Mouse (Mus musculus): Measurements from ENCODE around the gene Kng1. TPM values are rescaled to one million over a fixed set of nuclear protein-coding genes. Genes with fewer than 3 reads are reported as not detected.

Kng1 gene
- polyA plus RNA-seq, 1 experiment from 2014 or later, result 0.67 TPM

GRCm38 (mm10) chr16:23117173-23117572, 59.5 kb downstream of the Kng1 start:
- no peaks in the 10 kb centered on the region for H3K9me3 ChIP-seq (replicated peaks; ENCODE audit: control insufficient read depth, low read length)
- WGBS, result 54% methylated on average over 4 of the region's 4 CpGs
- no peaks in the 10 kb centered on the region for H3K27me3 ChIP-seq (ENCODE audit: control insufficient read depth, insufficient read depth, low read length)
- peaks cover 6% of the 10 kb centered on the region for H3K4me1 ChIP-seq (ENCODE audit: control insufficient read depth, insufficient read depth, low read length)
- H3K36me3 ChIP-seq (ENCODE audit: control insufficient read depth, insufficient read depth), result peaks cover 34% of the 10 kb centered on the region
- no peak overlapping the region for H3K27ac ChIP-seq (ENCODE audit: low read length)
- no peak overlapping the region for H3K4me3 ChIP-seq (ENCODE audit: low read length)
- H3K9ac ChIP-seq (ENCODE audit: low read length), result no peak overlapping the region
- no peak overlapping the region for H3K4me2 ChIP-seq (ENCODE audit: low read depth, low read length)
- ATAC-seq (replicated peaks; ENCODE audit: extremely low read depth, insufficient read depth, low FRiP score), result no peak

- peaks cover 25% of the 10 kb centered on the region for H3K36me3 ChIP-seq (ENCODE audit: control insufficient read depth, insufficient read depth)
- no peak for ATAC-seq (replicated peaks; ENCODE audit: extremely low read depth, insufficient read depth, low FRiP score)
- no peak overlapping the region for H3K4me3 ChIP-seq (ENCODE audit: low read length)
- no peak overlapping the region for H3K27ac ChIP-seq (ENCODE audit: low read length)
- WGBS, result 88% methylated on average over 3 of the region's 3 CpGs
- H3K4me1 ChIP-seq (ENCODE audit: control insufficient read depth, insufficient read depth, low read length), result peaks cover 7% of the 10 kb centered on the region
- H3K9ac ChIP-seq (ENCODE audit: low read length), result no peak overlapping the region
- no peaks in the 10 kb centered on the region for H3K27me3 ChIP-seq (ENCODE audit: control insufficient read depth, insufficient read depth, low read length)
- no peaks in the 10 kb centered on the region for H3K9me3 ChIP-seq (replicated peaks; ENCODE audit: control insufficient read depth, low read length)
- no peak overlapping the region for H3K4me2 ChIP-seq (ENCODE audit: low read depth, low read length)
Measured at GRCm38 (mm10) chr16:23122446-23122845, 64.8 kb downstream of the Kng1 start.

- 89% methylated on average over 4 of the region's 4 CpGs for WGBS
- H3K4me1 ChIP-seq (ENCODE audit: control insufficient read depth, insufficient read depth, low read length), result peaks cover 7% of the 10 kb centered on the region
- no peak overlapping the region for H3K27ac ChIP-seq (ENCODE audit: low read length)
- ATAC-seq (replicated peaks; ENCODE audit: extremely low read depth, insufficient read depth, low FRiP score), result no peak
- no peak overlapping the region for H3K4me3 ChIP-seq (ENCODE audit: low read length)
- H3K9me3 ChIP-seq (replicated peaks; ENCODE audit: control insufficient read depth, low read length), result no peaks in the 10 kb centered on the region
- no peaks in the 10 kb centered on the region for H3K27me3 ChIP-seq (ENCODE audit: control insufficient read depth, insufficient read depth, low read length)
- no peak overlapping the region for H3K9ac ChIP-seq (ENCODE audit: low read length)
- peaks cover 22% of the 10 kb centered on the region for H3K36me3 ChIP-seq (ENCODE audit: control insufficient read depth, insufficient read depth)
- H3K4me2 ChIP-seq (ENCODE audit: low read depth, low read length), result no peak overlapping the region
Measured at GRCm38 (mm10) chr16:23123104-23123503, 65.4 kb downstream of the Kng1 start.

GRCm38 (mm10) chr16:23124398-23124797, 66.7 kb downstream of the Kng1 start:
- no peak overlapping the region for H3K9ac ChIP-seq (ENCODE audit: low read length)
- H3K27ac ChIP-seq (ENCODE audit: low read length), result no peak overlapping the region
- no peaks in the 10 kb centered on the region for H3K27me3 ChIP-seq (ENCODE audit: control insufficient read depth, insufficient read depth, low read length)
- no peaks in the 10 kb centered on the region for H3K9me3 ChIP-seq (replicated peaks; ENCODE audit: control insufficient read depth, low read length)
- no peak overlapping the region for H3K4me2 ChIP-seq (ENCODE audit: low read depth, low read length)
- no peak overlapping the region for H3K4me3 ChIP-seq (ENCODE audit: low read length)
- peaks cover 22% of the 10 kb centered on the region for H3K36me3 ChIP-seq (ENCODE audit: control insufficient read depth, insufficient read depth)
- 76% methylated on average over 4 of the region's 4 CpGs for WGBS
- H3K4me1 ChIP-seq (ENCODE audit: control insufficient read depth, insufficient read depth, low read length), result peaks cover 11% of the 10 kb centered on the region
- no peak for ATAC-seq (replicated peaks; ENCODE audit: extremely low read depth, insufficient read depth, low FRiP score)

- WGBS, result 0% methylated on average over 4 of the region's 4 CpGs
- H3K4me3 ChIP-seq (ENCODE audit: low read length), result peak overlapping the region; percentile 90
- peak overlapping the region; percentile 100 for H3K27ac ChIP-seq (ENCODE audit: low read length)
- ATAC-seq (replicated peaks; ENCODE audit: extremely low read depth, insufficient read depth, low FRiP score), result peak; percentile 1; the same call in 1 of the 2 replicates
- no peaks in the 10 kb centered on the region for H3K9me3 ChIP-seq (replicated peaks; ENCODE audit: control insufficient read depth, low read length)
- peaks cover 11% of the 10 kb centered on the region for H3K4me1 ChIP-seq (ENCODE audit: control insufficient read depth, insufficient read depth, low read length)
- peak overlapping the region; percentile 94 for H3K9ac ChIP-seq (ENCODE audit: low read length)
- peak overlapping the region; percentile 72 for H3K4me2 ChIP-seq (ENCODE audit: low read depth, low read length)
- peaks cover 14% of the 10 kb centered on the region for H3K36me3 ChIP-seq (ENCODE audit: control insufficient read depth, insufficient read depth)
- no peaks in the 10 kb centered on the region for H3K27me3 ChIP-seq (ENCODE audit: control insufficient read depth, insufficient read depth, low read length)
Measured at GRCm38 (mm10) chr16:23127311-23127672, 69.6 kb downstream of the Kng1 start.

GRCm38 (mm10) chr16:23127673-23128375, 70.2 kb downstream of the Kng1 start, which contains the start of gene Rfc4:
Gene Rfc4 (minus strand): TSS chr16:23127737.
- peak; percentile 91 for ATAC-seq (replicated peaks; ENCODE audit: extremely low read depth, insufficient read depth, low FRiP score)
- Histone ChIP-seq H3K4me2 (ENCODE audit: low read depth, low read length) (peak within 1 kb of the TSS; percentile 72), H3K27ac (ENCODE audit: low read length) (peak within 1 kb of the TSS; percentile 100), H3K4me1 (ENCODE audit: control insufficient read depth, insufficient read depth, low read length) (peaks cover 11% of the 10 kb centered on the region), H3K27me3 (ENCODE audit: control insufficient read depth, insufficient read depth, low read length) (no peaks in the 10 kb centered on the region), H3K9me3 (replicated peaks; ENCODE audit: control insufficient read depth, low read length) (no peaks in the 10 kb centered on the region), H3K4me3 (ENCODE audit: low read length) (peak within 1 kb of the TSS; percentile 90), H3K36me3 (ENCODE audit: control insufficient read depth, insufficient read depth) (peaks cover 14% of the 10 kb centered on the region), H3K9ac (ENCODE audit: low read length) (peak within 1 kb of the TSS; percentile 94)
- WGBS, result under 1% methylated on average over 51 of the region's 51 CpGs

- WGBS, result 88% methylated on average over 3 of the region's 3 CpGs
Measured at GRCm38 (mm10) chr16:23130303-23130702, 72.6 kb downstream of the Kng1 start.

More at GRCm38 (mm10) chr16:23130303-23130702, 72.6 kb downstream of the Kng1 start:
- ATAC-seq (replicated peaks; ENCODE audit: extremely low read depth, insufficient read depth, low FRiP score), result no peak
- Histone ChIP-seq H3K4me3 (ENCODE audit: low read length) (no peak overlapping the region), H3K9me3 (replicated peaks; ENCODE audit: control insufficient read depth, low read length) (no peaks in the 10 kb centered on the region), H3K4me2 (ENCODE audit: low read depth, low read length) (no peak overlapping the region), H3K4me1 (ENCODE audit: control insufficient read depth, insufficient read depth, low read length) (peaks cover 11% of the 10 kb centered on the region), H3K9ac (ENCODE audit: low read length) (no peak overlapping the region), H3K36me3 (ENCODE audit: control insufficient read depth, insufficient read depth) (no peaks in the 10 kb centered on the region), H3K27me3 (ENCODE audit: control insufficient read depth, insufficient read depth, low read length) (no peaks in the 10 kb centered on the region), H3K27ac (ENCODE audit: low read length) (no peak overlapping the region)

Small RNA genes lying within 50 kb of the gene (microRNA-seq; reads per million reads assigned to microRNA genes)
- gene Gm49346, result not detected

Other genes with a start within 250 kb of the Kng1 start
- not detected in 2 replicates for gene Crygs, start 246.3 kb upstream of the Kng1 start, polyA plus RNA-seq (2015; fragmentation: Nextera tagmentation; extraction: Ambion mirVana)
- 19.4 and 20.5 TPM in 2 replicates for gene Tbccd1, start 200.2 kb upstream of the Kng1 start, polyA plus RNA-seq (2015; fragmentation: Nextera tagmentation; extraction: Ambion mirVana)
- 86.6 and 96.2 TPM in 2 replicates for gene Dnajb11, start 200.0 kb upstream of the Kng1 start, polyA plus RNA-seq (2015; fragmentation: Nextera tagmentation; extraction: Ambion mirVana)
- gene Ahsg, start 166.6 kb upstream of the Kng1 start, polyA plus RNA-seq (2015; fragmentation: Nextera tagmentation; extraction: Ambion mirVana), result 9.9 and 13.0 TPM in 2 replicates
- not detected in 2 replicates for gene Fetub, start 139.5 kb upstream of the Kng1 start, polyA plus RNA-seq (2015; fragmentation: Nextera tagmentation; extraction: Ambion mirVana)
- not detected in 2 replicates for gene Hrg, start 106.8 kb upstream of the Kng1 start, polyA plus RNA-seq (2015; fragmentation: Nextera tagmentation; extraction: Ambion mirVana)
- 0.14 TPM in 1 of 2 replicates, not detected in the other for gene Kng2, start 28.4 kb upstream of the Kng1 start, polyA plus RNA-seq (2015; fragmentation: Nextera tagmentation; extraction: Ambion mirVana)
- 156 and 174 TPM in 2 replicates for gene Eif4a2, start 49.6 kb downstream of the Kng1 start, polyA plus RNA-seq (2015; fragmentation: Nextera tagmentation; extraction: Ambion mirVana)
- gene Rfc4, start 69.9 kb downstream of the Kng1 start, polyA plus RNA-seq (2015; fragmentation: Nextera tagmentation; extraction: Ambion mirVana), result 77.8 and 81.6 TPM in 2 replicates
- gene Adipoq, start 88.7 kb downstream of the Kng1 start, polyA plus RNA-seq (2015; fragmentation: Nextera tagmentation; extraction: Ambion mirVana), result not detected in 2 replicates
- 12.4 and 15.7 TPM in 2 replicates for gene St6gal1, start 166.9 kb downstream of the Kng1 start, polyA plus RNA-seq (2015; fragmentation: Nextera tagmentation; extraction: Ambion mirVana)

Measured in heart, embryonic 16.5 days (tissue).